Mouse (Mus musculus) c-Kit-positive CD71-negative TER-119-negative erythroid progenitor cells, embryonic 14.5 days (primary cell): ENCODE data around the gene Tmbim1.
"Not testable (repeated sequence)": the region's sequence is repeated elsewhere in the genome, so short reads cannot be mapped to it uniquely, and the experiment has no call there.

Experiments
- DNase-seq: peaks from one replicate; pipeline ENCODE4 v3.0.0-alpha.2; 2013; ENCODE audit warnings: low read depth

Tmbim1 gene

DNA sequence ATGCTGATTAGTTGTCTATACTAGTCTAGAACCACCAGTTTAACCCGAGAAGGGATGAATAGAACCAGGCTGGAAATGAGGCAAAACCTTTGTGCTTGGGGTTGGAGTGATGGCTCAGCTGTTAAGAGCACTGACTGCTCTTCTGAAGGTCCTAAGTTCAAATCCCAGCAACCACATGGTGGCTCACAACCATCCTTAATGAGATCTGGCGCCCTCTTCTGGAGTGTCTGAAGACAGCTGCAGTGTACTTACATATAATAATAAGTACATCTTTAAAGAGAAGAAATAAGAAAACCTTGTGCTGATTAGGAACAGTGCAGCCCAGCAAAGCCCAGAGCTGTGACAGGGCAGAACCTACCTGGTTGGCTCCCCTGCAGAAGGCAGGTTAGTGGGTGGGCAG, 21.5 kb upstream of the Tmbim1 start:
- not testable (repeated sequence) for DNase-seq

- no peak for DNase-seq
These were observed 16.0 kb upstream of the Tmbim1 start for GRCm38 (mm10) chr1:74321396-74321795.

GRCm38 (mm10) chr1:74318711-74319110, 13.3 kb upstream of the Tmbim1 start:
- no peak for DNase-seq

- no peak for DNase-seq
These were observed 10.8 kb upstream of the Tmbim1 start for GRCm38 (mm10) chr1:74316114-74316827.

DNA sequence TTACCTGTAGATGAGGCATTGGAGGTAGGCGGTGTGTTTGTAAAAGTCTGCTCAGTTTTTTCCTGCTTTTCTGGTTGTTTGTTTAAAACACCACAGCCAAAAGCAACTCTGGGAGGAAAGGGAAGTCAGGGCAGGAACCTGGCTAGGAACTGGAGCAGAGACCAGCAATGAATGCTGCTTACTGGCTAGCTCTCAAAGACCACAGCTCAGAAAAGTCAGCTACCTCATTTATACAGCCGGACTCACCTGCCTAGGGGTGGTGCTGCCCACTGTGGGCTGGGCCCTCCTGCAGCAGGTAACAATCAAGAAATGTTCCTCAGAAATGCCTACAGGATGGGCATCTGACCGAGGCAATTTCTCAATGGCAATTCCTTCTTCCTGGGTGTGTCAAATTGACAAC, 9.4 kb upstream of the Tmbim1 start:
- DNase-seq = no peak

GRCm38 (mm10) chr1:74313049-74313692, 7.7 kb upstream of the Tmbim1 start:
- DNase-seq = peak; percentile 72

DNA sequence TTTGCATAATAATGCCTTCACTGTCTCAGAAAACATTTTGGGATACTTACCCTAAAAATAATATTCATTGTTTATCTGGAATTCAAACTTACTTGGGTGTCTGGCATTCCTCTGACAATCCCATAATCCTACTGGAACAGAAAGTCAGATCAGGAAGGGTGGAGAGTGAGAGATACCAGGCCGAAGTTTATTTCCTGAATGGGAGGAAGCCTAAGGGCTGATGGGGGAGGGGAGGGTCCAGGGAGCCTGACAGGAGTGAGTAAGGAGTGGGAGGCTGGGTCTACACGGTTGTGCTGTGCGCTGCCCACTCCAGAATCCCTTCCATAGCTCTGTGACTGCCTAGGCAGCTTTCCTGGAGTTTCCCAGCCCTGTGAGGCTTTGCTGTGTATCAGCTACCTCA, 4.3 kb upstream of the Tmbim1 start:
- DNase-seq = no peak

DNA sequence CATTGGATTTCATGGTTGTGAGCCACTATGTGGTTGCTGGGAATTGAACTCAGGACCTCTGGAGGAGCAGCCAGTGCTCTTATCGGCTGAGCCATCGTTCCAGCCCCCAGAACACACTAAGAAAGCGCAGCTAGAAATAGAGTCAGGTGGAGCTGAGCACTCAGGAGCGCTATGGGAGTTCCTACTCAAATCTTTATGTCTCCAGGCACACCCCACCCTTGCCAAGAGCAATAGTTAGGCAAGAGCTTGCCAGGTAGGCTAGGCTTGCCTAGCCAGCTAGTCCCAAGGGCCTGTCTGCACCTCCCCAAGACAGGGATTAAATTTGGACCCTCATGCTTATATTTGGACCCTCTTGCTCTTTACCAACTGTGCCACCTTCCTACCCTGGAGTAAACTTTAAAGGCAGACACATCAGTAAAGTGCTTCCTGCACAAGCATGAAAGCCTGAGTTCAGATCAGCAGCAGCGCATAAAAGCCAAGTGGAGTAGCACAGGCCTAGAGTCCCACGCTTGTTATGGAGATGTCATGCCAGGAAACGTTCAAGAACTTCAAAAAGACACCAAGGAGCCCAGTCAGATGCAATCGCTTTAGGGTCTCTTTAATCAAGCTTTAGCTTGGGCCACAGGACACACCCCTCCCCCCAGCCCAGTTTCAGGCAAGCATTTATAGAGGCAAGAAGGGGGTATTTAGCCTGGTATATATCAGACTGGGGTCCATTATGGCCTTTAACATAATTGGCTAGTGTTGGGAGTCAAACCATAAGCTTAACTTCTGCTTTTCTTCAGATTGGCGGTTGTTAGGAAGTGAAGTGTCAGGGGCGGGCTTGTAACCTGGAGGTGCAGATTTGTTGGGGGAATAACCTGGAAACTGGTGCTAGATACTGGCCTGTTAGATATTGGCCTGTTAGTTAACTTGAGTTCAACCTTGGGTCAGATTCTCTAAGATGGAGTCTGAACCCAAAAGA, 2.9 kb upstream of the Tmbim1 start:
- no peak for DNase-seq

- no peak for DNase-seq
These were observed 1.7 kb upstream of the Tmbim1 start for GRCm38 (mm10) chr1:74307146-74307545.

DNA sequence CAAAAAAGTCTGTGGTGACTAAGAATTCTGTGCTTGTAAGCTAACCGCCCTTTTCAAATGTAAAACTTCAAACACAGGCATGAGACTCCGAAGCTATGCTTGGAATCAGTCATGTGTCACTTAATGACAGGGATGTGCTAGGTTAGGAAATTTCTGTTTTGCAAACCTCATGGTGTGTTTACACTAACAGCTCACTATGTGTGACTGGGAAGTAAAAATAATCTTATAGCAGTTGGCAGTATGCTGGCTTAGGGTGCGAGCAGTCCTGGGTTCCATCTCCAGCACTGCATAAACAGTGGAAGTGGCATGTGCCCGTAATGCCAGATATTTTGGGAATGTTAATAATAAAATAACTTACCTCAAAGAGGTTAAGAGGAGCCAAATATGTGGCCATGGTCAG, 476 bp downstream of the Tmbim1 start:
- no peak for DNase-seq

DNA sequence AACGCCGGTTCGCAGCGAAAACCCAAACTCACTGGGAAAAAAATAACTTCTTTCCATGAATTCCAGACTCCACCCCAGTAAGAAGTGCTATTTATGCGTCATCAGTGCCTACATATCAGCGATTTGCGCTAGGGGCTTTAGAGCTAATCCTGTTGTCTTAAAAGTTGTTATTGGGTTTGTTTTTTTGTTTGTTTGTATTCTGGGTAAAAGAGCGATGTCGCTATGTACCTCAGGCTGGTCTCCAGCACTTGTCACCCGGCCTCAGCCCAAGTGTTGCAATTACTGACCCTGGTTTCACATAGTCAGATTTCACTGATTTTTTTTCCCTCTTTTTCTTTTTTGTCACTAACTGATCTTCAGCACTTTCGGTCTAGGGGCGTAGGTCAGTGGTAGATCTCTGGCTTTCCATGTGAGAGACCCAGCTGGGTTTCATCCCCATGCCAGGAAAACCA, 1.1 kb downstream of the Tmbim1 start:
- DNase-seq = no peak

DNA sequence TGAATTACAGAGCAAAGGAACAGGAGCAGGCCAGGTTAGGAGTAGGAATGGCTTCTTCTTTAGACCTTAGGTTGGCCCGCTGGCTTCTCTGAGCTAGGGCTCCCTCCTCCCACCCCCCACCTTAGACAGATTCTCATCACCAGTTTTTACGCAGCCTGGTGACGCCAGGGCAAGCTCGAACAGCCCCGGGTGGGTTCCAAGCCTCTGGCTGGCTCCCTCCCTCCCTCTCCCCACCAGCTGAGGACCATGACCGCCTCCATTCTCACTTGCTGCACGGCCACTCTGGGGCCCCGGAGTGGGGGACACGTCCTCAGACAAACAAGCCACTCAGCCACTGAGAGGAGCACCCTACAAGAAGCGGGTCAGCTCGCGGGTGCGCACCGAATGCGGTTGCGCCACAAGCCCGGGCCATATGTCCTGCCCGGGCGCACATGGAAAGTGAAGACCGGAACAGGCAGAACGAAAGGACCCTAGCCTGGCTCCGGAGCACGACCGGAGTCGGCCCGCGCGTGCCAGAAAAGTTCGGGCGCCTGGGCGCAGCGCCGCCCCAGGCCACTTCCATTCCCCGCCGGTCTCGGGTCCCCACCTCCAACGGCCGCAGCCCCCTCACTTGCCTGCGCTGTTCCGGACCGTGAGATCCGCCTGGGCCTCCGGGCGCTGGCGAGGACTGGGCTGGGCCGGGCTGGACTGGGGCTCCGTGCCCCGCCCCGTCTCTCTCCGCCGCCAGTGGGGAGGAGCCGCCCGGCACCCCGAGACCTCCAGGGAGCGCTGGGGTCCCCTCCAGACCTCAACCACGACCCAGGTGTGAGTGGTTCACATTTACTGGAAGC, 1.7 kb downstream of the Tmbim1 start:
- no peak for DNase-seq

- no peak for DNase-seq
These were observed 2.6 kb downstream of the Tmbim1 start for GRCm38 (mm10) chr1:74302835-74303234.

- DNase-seq = no peak
These were observed 3.2 kb downstream of the Tmbim1 start for GRCm38 (mm10) chr1:74302229-74302628.

- no peak for DNase-seq
These were observed 4.9 kb downstream of the Tmbim1 start for GRCm38 (mm10) chr1:74300347-74301110.

DNA sequence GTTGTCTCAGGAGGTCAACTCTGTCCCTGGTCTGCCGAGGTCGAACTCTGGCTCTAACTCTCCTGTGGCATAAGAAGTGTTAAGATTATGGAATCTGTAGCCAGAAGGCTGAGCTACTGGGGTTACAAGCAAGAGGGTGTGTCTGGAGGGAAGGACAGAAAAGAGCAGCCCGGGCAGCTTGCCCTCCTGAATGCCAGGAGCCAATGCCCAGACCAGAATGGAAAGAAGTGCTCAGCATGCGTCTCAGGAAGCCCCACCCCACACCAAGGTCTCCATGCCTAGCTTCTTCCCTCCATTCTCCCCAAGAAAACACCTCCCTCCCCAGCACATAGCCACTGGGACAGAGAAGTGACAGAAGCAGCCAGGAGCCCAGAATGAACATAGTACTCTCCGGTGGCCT, 6.4 kb downstream of the Tmbim1 start:
- DNase-seq = no peak

DNA sequence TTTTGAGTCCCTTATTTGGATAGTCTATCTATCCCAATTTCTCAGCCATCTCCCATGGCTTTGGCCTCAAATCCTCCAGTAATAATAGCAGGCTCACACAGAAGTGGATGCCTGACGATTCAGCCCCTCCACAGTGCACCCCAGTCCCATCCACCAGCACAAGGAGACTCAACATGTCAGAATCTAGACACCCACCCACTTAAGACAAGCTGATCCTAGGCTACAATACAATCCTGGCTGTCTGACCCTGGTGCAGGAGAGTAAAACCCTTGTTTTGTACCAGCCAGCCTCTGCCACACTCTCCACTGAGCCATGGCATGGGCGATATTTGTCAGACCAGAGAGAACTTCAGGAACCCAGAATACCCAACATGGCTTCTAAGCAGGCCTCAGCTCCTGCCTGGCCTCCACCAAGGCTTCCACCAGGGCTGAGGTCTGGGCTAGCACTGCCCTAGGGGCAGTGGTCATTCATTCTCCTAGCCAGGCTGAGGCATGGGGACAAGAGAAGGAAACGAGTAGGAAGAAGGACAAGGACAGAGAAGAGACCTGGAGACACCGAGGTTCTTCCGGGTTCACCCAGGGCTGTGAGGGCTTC, 7.2 kb downstream of the Tmbim1 start:
- no peak for DNase-seq

DNA sequence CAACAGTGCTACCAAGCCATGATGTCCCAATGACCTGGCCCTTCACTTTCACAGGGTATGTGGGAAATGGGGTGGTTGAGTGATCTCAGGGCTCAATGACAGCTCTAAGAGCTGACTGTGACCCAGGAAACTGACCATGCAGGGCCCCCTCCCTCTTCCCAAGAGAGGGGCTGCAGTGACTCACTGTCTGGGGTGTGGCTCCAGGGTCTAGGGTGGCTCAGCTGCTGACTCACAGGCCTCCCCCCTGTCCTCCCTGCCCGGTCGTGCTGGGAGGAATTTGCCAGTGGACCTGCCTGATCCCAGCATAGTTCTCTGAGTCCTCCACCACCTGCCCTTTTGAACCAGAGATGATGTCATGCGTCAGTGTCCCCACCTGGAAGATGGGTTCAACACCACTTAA, 8.2 kb downstream of the Tmbim1 start:
- DNase-seq = no peak

DNA sequence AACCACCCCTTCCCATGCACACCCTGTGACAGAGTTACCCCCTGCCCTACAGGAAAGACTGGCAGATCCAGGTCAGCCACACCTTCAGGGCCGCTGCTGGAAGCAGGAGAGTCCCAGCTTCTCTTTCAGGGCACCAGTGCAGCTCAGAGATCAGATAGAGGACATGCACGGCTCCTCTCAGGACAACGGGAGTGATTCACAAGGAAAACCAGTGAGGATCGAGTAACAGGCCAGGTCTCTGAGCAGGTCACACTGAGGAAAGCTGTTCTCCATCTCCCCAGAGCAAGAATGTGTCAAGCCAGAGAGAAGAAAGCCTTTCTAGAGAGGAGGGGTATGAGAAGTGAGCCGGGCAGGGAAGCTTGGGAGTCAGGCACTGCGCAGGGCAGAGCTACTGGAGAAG, 8.9 kb downstream of the Tmbim1 start:
- DNase-seq = no peak

GRCm38 (mm10) chr1:74295456-74296171, 9.8 kb downstream of the Tmbim1 start:
- peak; percentile 71 for DNase-seq
